Mouse (Mus musculus) liver, embryonic 14.5 days (tissue): ENCODE measurements around the gene Fgf4.

Experiments
- CTCF ChIP-seq: IDR thresholded peaks from 2 replicates; pipeline ENCODE4 v1.5.1; 2016; ENCODE audit warnings: antibody characterized with exemption, low read depth, control low read depth
- EP300 ChIP-seq: IDR thresholded peaks from 2 replicates; pipeline ENCODE4 v1.6.1; 2016; ENCODE audit warnings: antibody characterized with exemption, low read depth

GRCm38 (mm10) chr7:144863196-144863595 is 16.0 kb downstream of the Fgf4 start:
- TF ChIP-seq CTCF (no peak), EP300 (no peak)
